Mouse (Mus musculus) neutrophil, adult 83 days (primary cell): ENCODE data around the gene Vmp1. TPM values are rescaled to one million over a fixed set of nuclear protein-coding genes. Genes with fewer than 3 reads are reported as not detected.

Experiments
- total RNA-seq, 2 experiments: library from RNA; stranded (reverse); gene quantifications; one replicate each; pipeline ENCODE4 v1.2.4; 2023

Gene Vmp1
- 100 to 1,000 TPM; 185 to 222 TPM for total RNA-seq

DNA sequence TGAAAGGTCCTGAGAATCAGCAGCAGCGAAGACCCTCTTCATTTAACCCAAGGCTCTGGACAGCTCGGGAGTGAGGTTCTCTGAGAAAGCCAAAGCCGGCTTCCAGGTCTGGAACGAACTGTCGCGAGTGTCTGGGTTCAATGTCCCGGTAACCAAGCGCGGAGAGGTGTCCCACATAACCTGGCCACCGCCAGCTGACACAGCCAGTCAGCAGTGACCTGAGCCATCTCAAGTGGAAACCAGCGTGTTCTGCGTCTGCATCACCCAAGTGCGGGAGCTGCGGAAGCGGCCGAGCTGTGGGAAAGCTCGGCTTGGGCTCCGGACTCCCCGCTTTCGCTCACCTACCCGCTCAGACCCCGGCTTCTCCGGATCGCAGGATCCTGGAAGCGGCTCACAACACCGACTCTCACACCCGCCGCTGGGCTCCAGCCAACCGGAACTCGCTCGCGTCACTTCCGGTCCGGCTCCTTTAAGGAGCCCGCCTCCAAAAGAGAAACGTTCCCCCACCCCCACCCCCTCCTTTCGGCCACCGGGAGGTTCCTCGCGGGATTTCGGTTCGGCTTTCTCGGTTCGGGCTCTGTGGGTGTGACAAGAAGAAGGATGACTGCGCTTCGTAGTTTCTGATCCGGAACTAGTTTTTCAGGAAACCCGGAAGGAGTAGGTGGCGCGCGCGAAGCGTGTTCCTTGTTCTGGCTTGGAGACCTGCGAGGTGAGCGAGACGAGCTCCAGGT lies at the start of gene Vmp1, which contains the start of gene Ptrh2:
Gene Vmp1 (minus strand): TSS at position 442 of the 731 bp plus-strand sequence.
Gene Ptrh2 (plus strand): TSS at position 591 of the 731 bp plus-strand sequence.

DNA sequence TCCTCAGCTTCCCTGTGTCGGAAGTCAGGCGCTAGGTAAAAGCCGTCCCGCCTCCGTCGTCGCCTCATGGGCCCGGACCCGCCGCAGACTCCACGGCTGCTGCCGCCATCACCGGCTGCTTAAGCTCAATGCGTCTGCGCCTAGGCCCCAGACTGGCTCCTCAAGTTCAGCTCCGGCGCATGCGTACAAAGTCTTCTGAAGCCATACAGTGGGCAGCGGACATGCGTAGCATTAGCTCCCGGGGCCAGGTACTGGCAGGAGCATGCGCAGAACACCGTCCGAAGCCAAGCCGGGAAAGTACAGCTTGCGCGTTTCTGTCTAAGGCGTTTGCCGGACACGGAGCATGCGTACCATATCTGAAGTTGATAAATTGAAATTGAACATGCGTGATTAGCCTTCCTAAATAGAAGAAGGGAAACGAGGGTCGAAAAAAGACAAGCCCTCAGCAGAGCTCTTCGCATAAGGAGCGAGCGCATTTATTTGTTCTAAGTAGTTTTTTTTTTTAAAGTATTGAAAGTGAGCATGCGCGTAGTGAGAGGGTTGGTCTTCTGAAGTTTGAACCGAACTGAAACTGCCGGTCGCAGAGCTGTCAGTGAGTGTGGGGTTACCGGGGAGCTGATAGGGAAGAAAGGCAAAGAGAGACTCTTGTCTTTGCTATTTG lies 138.9 kb downstream of the Vmp1 start, which contains the start of the genes Rps6kb1 and Tubd1:
Gene Rps6kb1 (minus strand): TSS at position 167 of the 661 bp plus-strand sequence.
Gene Tubd1 (plus strand): TSS at position 353 of the 661 bp plus-strand sequence.

Other genes starting within 250 kb of the Vmp1 start
- gene Rnft1, start 199.2 kb downstream of the Vmp1 start, total RNA-seq: 10 to 100 TPM; 18.6 to 22.6 TPM
- gene Rps6kb1, start 139.0 kb downstream of the Vmp1 start, total RNA-seq: 10 to 100 TPM; 24.3 to 31.6 TPM
- gene Tubd1, start 138.8 kb downstream of the Vmp1 start, total RNA-seq: 1 to 10 TPM; 5.3 to 5.7 TPM
- 1 to 10 TPM; 4.0 to 4.7 TPM for gene Ptrh2, start 149 bp upstream of the Vmp1 start, total RNA-seq
- 100 to 1,000 TPM; 176 to 202 TPM for gene Cltc, start 73.7 kb upstream of the Vmp1 start, total RNA-seq
- gene Dhx40, start 123.9 kb upstream of the Vmp1 start, total RNA-seq: 10 to 100 TPM; 27.3 to 41.6 TPM